Mouse (Mus musculus): ENCODE measurements around the gene Eci3.

Gene Eci3

DNA sequence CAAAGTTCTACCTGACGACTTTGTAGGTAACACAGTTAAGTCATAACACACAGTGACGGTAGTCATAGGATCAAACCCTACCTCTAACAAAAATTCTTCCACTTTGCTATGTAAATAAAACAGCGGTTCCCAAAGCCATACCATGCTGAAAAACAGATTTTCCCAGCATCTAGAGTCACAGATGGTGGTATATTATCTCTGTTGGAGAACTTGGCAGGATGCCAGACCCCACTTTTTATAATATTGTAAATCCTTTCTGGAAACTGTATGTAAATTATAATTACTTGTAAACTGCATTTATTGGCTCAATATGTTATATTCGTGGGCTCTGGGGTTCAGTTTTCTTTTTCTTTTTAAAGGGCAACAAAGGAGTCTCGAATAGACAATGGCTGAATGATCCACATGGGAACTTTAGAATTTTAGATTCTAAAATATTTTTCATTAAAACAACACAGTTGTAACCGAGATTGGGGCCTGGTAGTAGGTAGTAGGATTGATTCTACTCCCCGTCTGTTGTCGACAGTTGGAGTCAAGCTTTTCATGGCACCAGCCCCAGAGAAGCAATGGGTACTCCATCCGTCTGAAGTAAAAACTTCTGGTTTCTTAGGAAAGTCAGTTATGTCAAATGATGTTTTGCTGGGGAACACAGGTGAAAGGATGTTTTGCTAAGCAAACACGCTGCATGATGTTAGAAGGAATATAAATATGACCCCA lies 28.5 kb downstream of the Eci3 start:
- no peak for DNase-seq (ENCODE audit: low spot score)

- DNase-seq (ENCODE audit: low spot score), result no peak
Measured at GRCm38 (mm10) chr13:34924210-34924609, 39.4 kb downstream of the Eci3 start, which contains the start of the genes Fam217a and 4933417A18Rik. Gene Fam217a (minus strand): TSS chr13:34924310. Gene 4933417A18Rik (plus strand): TSS chr13:34924409.

- no peak for DNase-seq (ENCODE audit: low spot score)
Measured at GRCm38 (mm10) chr13:34916520-34917167, 47.0 kb downstream of the Eci3 start.

DNA sequence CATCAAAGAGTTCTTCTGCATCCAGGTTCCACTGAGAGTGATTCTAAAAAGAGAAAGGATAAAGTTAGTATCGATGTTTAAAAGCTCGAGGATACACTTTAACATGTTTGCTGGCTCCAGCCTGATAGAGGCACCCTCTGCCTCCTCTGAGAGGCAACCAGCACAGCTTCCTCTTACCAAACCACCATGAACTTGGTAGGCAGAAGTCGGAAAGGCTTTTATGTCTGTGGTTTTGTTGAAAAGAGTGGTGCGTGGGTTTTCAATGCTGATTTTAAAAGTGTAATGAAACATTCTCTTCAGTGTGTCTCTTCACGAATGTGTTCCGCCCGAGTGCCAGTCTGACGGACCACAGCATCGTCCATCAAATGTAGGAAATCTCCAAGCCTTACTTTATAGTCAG lies 49.0 kb downstream of the Eci3 start:
- DNase-seq (ENCODE audit: low spot score), result no peak

Data from adipocyte (in vitro differentiated cells).